Mouse (Mus musculus) liver, adult 2 months (tissue): ENCODE measurements around the gene Ggps1. TPM values are rescaled to one million over a fixed set of nuclear protein-coding genes. Genes with fewer than 3 reads are reported as not detected.
A peak's percentile ranks its signal among the peaks of the same experiment; 100 is the strongest.

ENCODE experiments used
- DNase-seq: peaks from one replicate; pipeline ENCODE4 v3.0.0-alpha.2; 2011; ENCODE audit warnings: low read depth, low spot score; ENCODE audit errors: extremely low read depth
- H3K27ac ChIP-seq: fragments of 200-500 bp; replicated peaks from 2 replicates; pipeline ENCODE4 v1.5.1; 2012; ENCODE audit warnings: low read depth, mild to moderate bottlenecking, control low read depth, inconsistent platforms, low read length; ENCODE audit not compliant: insufficient read depth
- H3K27me3 ChIP-seq: fragments of 200-500 bp; 2 replicates; pipeline ENCODE4 v1.6.1; 2012; ENCODE audit warnings: mild to moderate bottlenecking, moderate library complexity, low read length, inconsistent platforms; ENCODE audit not compliant: control insufficient read depth, insufficient read depth
- H3K36me3 ChIP-seq: fragments of 200-500 bp; 2 replicates; pipeline ENCODE4 v1.6.1; 2012; ENCODE audit warnings: low read length, inconsistent platforms; ENCODE audit not compliant: control insufficient read depth, insufficient read depth
- H3K4me1 ChIP-seq: fragments of 200-500 bp; 2 replicates; pipeline ENCODE4 v1.6.1; 2011; ENCODE audit warnings: low read length; ENCODE audit not compliant: control insufficient read depth, insufficient read depth
- H3K4me3 ChIP-seq: fragments of 200-500 bp; 2 replicates; pipeline ENCODE4 v1.5.1; 2011; ENCODE audit warnings: low read depth, mild to moderate bottlenecking, control low read depth, low read length, moderate library complexity; ENCODE audit not compliant: insufficient read depth
- H3K79me2 ChIP-seq: fragments of 200-500 bp; 2 replicates; pipeline ENCODE4 v1.6.1; 2012; ENCODE audit warnings: inconsistent platforms, mild to moderate bottlenecking, low read length, moderate library complexity; ENCODE audit not compliant: control insufficient read depth, insufficient read depth
- H3K9ac ChIP-seq: fragments of 200-500 bp; 2 replicates; pipeline ENCODE4 v1.6.1; 2012; ENCODE audit warnings: low read depth, mild to moderate bottlenecking, control low read depth, inconsistent platforms, low read length
- CTCF ChIP-seq: fragments of 200-500 bp; IDR thresholded peaks from 2 replicates; pipeline ENCODE4 v1.5.1; 2011; ENCODE audit warnings: low read depth, low read length, control low read depth
- POLR2A ChIP-seq: fragments of 200-500 bp; IDR thresholded peaks from 2 replicates; pipeline ENCODE4 v1.6.1; 2011; ENCODE audit warnings: low read length, control low read depth; ENCODE audit not compliant: insufficient read depth; ENCODE audit errors: extremely low read depth
- WGBS: fragments of 180-500 bp; shearing (Covaris S2); methylation state at CpG from one replicate; pipeline ENCODE4 v1.1.7; 2018; 5-methylcytosine and 5-hydroxymethylcytosine counted together
- polyA plus RNA-seq: library from polyadenylated mRNA; depleted of rRNA; stranded (reverse); fragments of >200 nt; gene quantifications from 2 replicates; pipeline ENCODE4 v1.2.3, GENCODE M21; 2012
- total RNA-seq: library from RNA; depleted of rRNA; stranded (reverse); fragments of >200 nt; gene quantifications from 2 replicates; pipeline ENCODE4 v1.2.3, GENCODE M21; 2014

Gene Ggps1
- total and polyA plus RNA-seq, 2 experiments, result 4.4 to 11.0 TPM

DNA sequence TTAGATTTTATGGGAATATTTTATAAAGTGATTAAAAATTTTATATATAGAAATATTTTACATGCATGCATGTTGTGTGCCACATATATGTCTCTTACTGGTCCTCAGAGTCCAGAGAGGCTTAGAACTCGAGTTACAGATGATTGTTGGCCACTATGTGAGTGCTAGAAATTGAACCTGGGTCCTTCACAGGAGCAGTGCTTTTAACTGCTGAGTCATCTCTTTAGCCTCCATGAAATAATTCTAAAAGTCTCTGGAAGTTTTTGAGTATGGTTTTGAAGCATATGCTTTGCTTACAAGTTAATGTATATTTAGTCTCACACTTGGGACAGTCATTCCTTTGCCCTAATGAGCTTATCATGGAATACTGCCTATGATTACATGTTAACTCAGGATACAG, 12.0 kb upstream of the Ggps1 start:
- no peak for TF ChIP-seq POLR2A
- WGBS, result 84% methylated on average over 1 of the region's 1 CpGs
- Histone ChIP-seq H3K27me3 (no peaks in the 10 kb centered on the region), H3K79me2 (peaks cover 29% of the 10 kb centered on the region), H3K9ac (no peak overlapping the region), H3K36me3 (0 out of 2 replicates have a peak, but pooled peaks cover 2% of the 10 kb centered on the region), H3K27ac (no peak overlapping the region), H3K4me1 (no peaks in the 10 kb centered on the region; the same call in 1 of the 2 replicates), H3K4me3 (no peak overlapping the region)
- DNase-seq, result no peak

DNA sequence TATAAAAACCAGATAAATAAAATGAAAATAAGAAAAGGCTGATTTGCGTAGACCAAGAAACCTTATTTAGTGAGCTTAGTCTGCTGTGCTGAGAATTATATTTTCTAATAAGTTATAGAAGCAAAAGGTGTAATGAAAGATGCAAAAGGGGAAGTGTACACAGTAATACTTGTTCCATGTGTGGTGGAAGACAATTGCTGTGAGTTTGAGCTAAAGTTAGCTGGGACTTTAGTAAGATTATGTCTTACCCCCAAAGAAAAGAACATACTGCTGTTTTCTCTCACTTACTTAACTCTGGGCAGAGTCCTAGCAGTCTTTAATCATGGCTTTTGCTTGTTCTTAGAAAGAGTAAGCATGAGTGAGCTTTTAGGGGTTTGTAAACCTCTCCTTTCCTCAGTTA, 11.1 kb upstream of the Ggps1 start:
- Histone ChIP-seq H3K27me3 (no peaks in the 10 kb centered on the region), H3K36me3 (peaks cover 2% of the 10 kb centered on the region; the same call in 1 of the 2 replicates), H3K79me2 (peaks cover 30% of the 10 kb centered on the region), H3K4me3 (no peak overlapping the region), H3K9ac (no peak overlapping the region), H3K4me1 (no peaks in the 10 kb centered on the region; the same call in 1 of the 2 replicates), H3K27ac (no peak overlapping the region)
- WGBS, result 100% methylated on average over 1 of the region's 1 CpGs
- TF ChIP-seq POLR2A (no peak), CTCF (no peak)
- DNase-seq, result no peak

DNA sequence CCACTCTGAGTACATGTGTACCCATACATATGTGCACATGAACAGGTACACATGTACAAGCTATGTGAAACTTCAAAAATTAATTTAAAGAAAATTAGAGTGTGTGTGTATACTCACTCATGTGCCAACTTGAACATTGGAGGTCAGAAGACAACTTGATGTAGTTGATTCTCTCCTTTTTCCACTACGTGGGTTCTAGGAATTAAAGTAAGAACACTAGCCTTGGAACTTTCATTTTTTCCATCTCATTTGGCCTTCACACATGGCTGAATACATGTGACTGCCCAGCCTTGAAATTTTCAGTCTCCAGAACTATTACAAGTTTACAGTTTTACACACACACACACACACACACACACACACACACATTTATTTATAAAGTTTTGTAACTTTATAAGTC, 6.0 kb upstream of the Ggps1 start:
- Histone ChIP-seq H3K4me3 (no peak overlapping the region), H3K79me2 (peaks cover 29% of the 10 kb centered on the region; the same call in 1 of the 2 replicates), H3K27me3 (no peaks in the 10 kb centered on the region), H3K27ac (no peak overlapping the region), H3K36me3 (peaks cover 4% of the 10 kb centered on the region; the same call in 1 of the 2 replicates), H3K4me1 (peaks cover 3% of the 10 kb centered on the region; the same call in 1 of the 2 replicates), H3K9ac (no peak overlapping the region)
- 88% methylated on average over 1 of the region's 1 CpGs for WGBS
- TF ChIP-seq CTCF, result no peak
- TF ChIP-seq POLR2A, result no peak
- no peak for DNase-seq

DNA sequence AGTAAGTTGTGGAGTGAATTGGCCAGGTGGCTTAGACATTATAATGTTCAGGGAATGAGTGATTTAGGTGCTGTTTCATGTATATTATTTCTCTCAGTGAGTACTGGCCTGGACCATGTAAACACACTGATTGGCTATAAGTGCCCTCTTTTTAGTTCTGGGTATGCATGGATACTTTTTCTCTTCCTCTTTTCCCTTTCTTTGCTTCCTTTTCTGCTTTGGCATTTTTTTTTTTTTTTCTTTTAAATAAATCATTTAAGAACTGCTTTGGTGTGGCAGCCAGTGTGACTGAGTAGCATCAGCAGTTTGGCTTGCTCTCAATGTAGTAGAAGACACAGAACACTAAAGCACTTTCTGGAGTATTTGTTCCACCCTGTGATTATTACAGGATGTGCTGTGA, 4.7 kb upstream of the Ggps1 start:
- no peak overlapping the region for H3K9ac ChIP-seq
- peaks cover 3% of the 10 kb centered on the region; the same call in 1 of the 2 replicates for H3K4me1 ChIP-seq
- H3K4me3 ChIP-seq, result no peak overlapping the region
- H3K36me3 ChIP-seq, result peaks cover 4% of the 10 kb centered on the region; the same call in 1 of the 2 replicates
- no peak overlapping the region for H3K27ac ChIP-seq
- TF ChIP-seq CTCF, result no peak
- TF ChIP-seq POLR2A, result no peak
- DNase-seq, result no peak
- peaks cover 33% of the 10 kb centered on the region; the same call in 1 of the 2 replicates for H3K79me2 ChIP-seq
- no peaks in the 10 kb centered on the region for H3K27me3 ChIP-seq

DNA sequence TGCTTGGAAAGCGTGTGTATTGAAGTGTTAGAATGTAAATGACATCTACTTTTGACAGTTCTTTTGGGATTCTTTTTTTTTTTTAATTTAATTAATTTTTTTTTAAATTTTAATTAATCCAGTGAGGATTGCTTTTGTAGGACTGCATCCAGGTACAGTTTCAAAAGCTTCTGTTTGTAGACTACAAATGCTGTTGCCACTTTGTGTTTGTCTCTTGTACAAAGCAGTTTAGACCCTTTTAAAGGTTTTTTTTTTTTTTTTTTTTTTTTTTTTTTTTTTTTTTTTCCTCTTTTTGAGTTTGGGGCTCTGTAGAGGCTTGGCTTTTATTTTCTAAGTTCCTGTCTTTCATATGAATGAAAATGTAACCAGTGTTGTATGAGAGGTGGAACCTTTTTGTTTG, 2.4 kb upstream of the Ggps1 start:
- no peak overlapping the region for H3K27ac ChIP-seq
- 95% methylated on average over 1 of the region's 1 CpGs for WGBS
- H3K4me1 ChIP-seq, result peaks cover 6% of the 10 kb centered on the region
- no peak overlapping the region for H3K9ac ChIP-seq
- H3K4me3 ChIP-seq, result no peak overlapping the region
- peaks cover 27% of the 10 kb centered on the region for H3K79me2 ChIP-seq
- DNase-seq, result no peak
- H3K36me3 ChIP-seq, result peaks cover 2% of the 10 kb centered on the region; the same call in 1 of the 2 replicates
- TF ChIP-seq POLR2A (no peak), CTCF (no peak)
- no peaks in the 10 kb centered on the region for H3K27me3 ChIP-seq

- H3K79me2 ChIP-seq, result peaks cover 27% of the 10 kb centered on the region
- no peak overlapping the region for H3K27ac ChIP-seq
- 8% methylated on average over 9 of the region's 9 CpGs for WGBS
Observed at GRCm38 (mm10) chr13:14065028-14065380, 1.7 kb upstream of the Ggps1 start.

More at GRCm38 (mm10) chr13:14065028-14065380, 1.7 kb upstream of the Ggps1 start:
- H3K27me3 ChIP-seq, result no peaks in the 10 kb centered on the region
- H3K4me3 ChIP-seq, result peak overlapping the region; percentile 82
- H3K9ac ChIP-seq, result peak overlapping the region; percentile 92
- H3K4me1 ChIP-seq, result peaks cover 6% of the 10 kb centered on the region
- DNase-seq, result no peak
- TF ChIP-seq CTCF (no peak), POLR2A (no peak)
- peaks cover 2% of the 10 kb centered on the region; the same call in 1 of the 2 replicates for H3K36me3 ChIP-seq
